ENCODE assay signal across 12 mouse cellular contexts in the genomic region with DNA sequence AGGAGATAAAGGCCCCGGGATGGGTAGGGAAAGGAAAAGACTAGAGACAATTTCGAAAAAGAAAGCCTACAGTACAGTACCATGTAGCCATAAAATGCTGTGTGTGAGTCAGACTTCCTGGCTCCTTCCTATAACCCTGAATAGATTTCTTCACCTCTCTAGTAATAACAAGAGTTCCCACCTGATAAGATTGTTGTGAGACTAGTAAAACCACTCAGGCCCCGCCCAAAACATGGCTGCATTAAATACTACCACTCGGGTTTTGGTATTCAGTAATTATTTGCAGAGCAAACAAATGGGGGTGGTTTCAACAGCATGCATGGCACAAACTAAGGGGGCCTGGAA. TPM values are rescaled to one million over a fixed set of nuclear protein-coding genes. Genes with fewer than 3 reads are reported as not detected.
DNase-seq lines count a peak whose midpoint lies in the region; ATAC-seq lines count a peak whose summit lies in the region.
"Had no signal": no experiment of that assay in that cellular context is flagged by ENCODE, and none has a peak within 500 bp of the region (broad histone marks: within the 10 kb centered on the region; RNA-seq: fewer than 3 reads in every experiment).

No protein-coding gene starts in this region.

- H3K27me3 ChIP-seq in heart, embryonic 16.5 days (ENCODE audit: control insufficient read depth, insufficient read depth, low read length), result no peaks in the 10 kb centered on the region
- no peaks in the 10 kb centered on the region for H3K27me3 ChIP-seq in liver, embryonic 12.5 days (replicated peaks)
- H3K27me3 ChIP-seq in hindbrain, embryonic 16.5 days (replicated peaks; ENCODE audit: control insufficient read depth, insufficient read depth, low read length), result no peaks in the 10 kb centered on the region

- H3K9ac ChIP-seq in heart, embryonic 16.5 days (ENCODE audit: low read length), result no peak overlapping the region
- peak overlapping the region; percentile 44 for H3K9ac ChIP-seq in liver, embryonic 12.5 days
- no peak overlapping the region for H3K9ac ChIP-seq in hindbrain, embryonic 16.5 days (ENCODE audit: low read depth, low read length)
- H3K9ac ChIP-seq: limb, embryonic 13.5 days had no signal

- H3K36me3 ChIP-seq in heart, embryonic 16.5 days (ENCODE audit: control insufficient read depth, insufficient read depth), result no peaks in the 10 kb centered on the region
- no peaks in the 10 kb centered on the region for H3K36me3 ChIP-seq in liver, embryonic 12.5 days
- no peaks in the 10 kb centered on the region for H3K36me3 ChIP-seq in hindbrain, embryonic 16.5 days (ENCODE audit: control insufficient read depth, insufficient read depth, low read length)
- H3K36me3 ChIP-seq: limb, embryonic 13.5 days had no signal

- ATAC-seq in heart, embryonic 16.5 days (replicated peaks; ENCODE audit: extremely low read depth, insufficient read depth, low FRiP score), result no peak
- ATAC-seq in liver, embryonic 12.5 days, result peak; percentile 19
- no peak for ATAC-seq in hindbrain, embryonic 16.5 days
- ATAC-seq: CD4-positive, CD25-positive, alpha-beta regulatory T cell, adult 4 months had no signal

- no peak overlapping the region; the same call in 1 of the 2 replicates for H3K4me3 ChIP-seq in heart, embryonic 16.5 days (ENCODE audit: low read length)
- H3K4me3 ChIP-seq in liver, embryonic 12.5 days, result peak overlapping the region; percentile 18; the same call in 1 of the 2 replicates
- H3K4me3 ChIP-seq in hindbrain, embryonic 16.5 days (ENCODE audit: low read length), result no peak overlapping the region
- H3K4me3 ChIP-seq: limb, embryonic 13.5 days had no signal

- H3K27ac ChIP-seq in heart, embryonic 16.5 days (ENCODE audit: low read length), result no peak overlapping the region
- peak overlapping the region; percentile 94 for H3K27ac ChIP-seq in liver, embryonic 12.5 days
- H3K27ac ChIP-seq in hindbrain, embryonic 16.5 days (ENCODE audit: low read depth, low read length), result no peak overlapping the region
- H3K27ac ChIP-seq: limb, embryonic 13.5 days had no signal

- H3K4me2 ChIP-seq in heart, embryonic 16.5 days (ENCODE audit: low read depth, low read length), result peak overlapping the region; percentile 20; the same call in 1 of the 2 replicates
- H3K4me2 ChIP-seq in liver, embryonic 12.5 days, result peak overlapping the region; percentile 70
- no peak overlapping the region for H3K4me2 ChIP-seq in hindbrain, embryonic 16.5 days (ENCODE audit: low read length)
- H3K4me2 ChIP-seq: limb, embryonic 13.5 days had no signal

- WGBS in heart, embryonic 16.5 days, result 25% methylated on average over 4 of the region's 4 CpGs
- 10% methylated on average over 4 of the region's 4 CpGs for WGBS in liver, embryonic 12.5 days (ENCODE audit: insufficient replicate concordance)
- 71% methylated on average over 4 of the region's 4 CpGs for WGBS in hindbrain, embryonic 16.5 days

- no peaks in the 10 kb centered on the region for H3K9me3 ChIP-seq in heart, embryonic 16.5 days (replicated peaks; ENCODE audit: control insufficient read depth, low read length)
- no peaks in the 10 kb centered on the region for H3K9me3 ChIP-seq in liver, embryonic 12.5 days (replicated peaks)
- H3K9me3 ChIP-seq in hindbrain, embryonic 16.5 days (ENCODE audit: control insufficient read depth, low read length), result no peaks in the 10 kb centered on the region
- H3K9me3 ChIP-seq: limb, embryonic 13.5 days had no signal

- DNase-seq in heart, adult 8-10 months (ENCODE audit: low spot score), result no peak
- DNase-seq in c-Kit-positive CD71-positive TER-119-negative erythroid progenitor cells, embryonic 14.5 days (ENCODE audit: low read depth), result peak; percentile 81
- peak; percentile 43 to 48 for DNase-seq in lung, postnatal 4 days
- DNase-seq in B cell, adult 2 months, result no peak
- no peak for DNase-seq in thymus, adult 18-20 months
- DNase-seq: gastrocnemius, postnatal 36 days; kidney, adult 18-20 months had no signal

- H3K4me1 ChIP-seq in heart, embryonic 16.5 days (ENCODE audit: control insufficient read depth, insufficient read depth, low read length), result peaks cover 20% of the 10 kb centered on the region
- H3K4me1 ChIP-seq in liver, embryonic 12.5 days, result peaks cover 91% of the 10 kb centered on the region
- peaks cover 10% of the 10 kb centered on the region for H3K4me1 ChIP-seq in hindbrain, embryonic 16.5 days (ENCODE audit: control insufficient read depth, insufficient read depth, low read depth, low read length)

RNA-seq across cellular contexts. Expression of gene Frat1, which starts 8.1 kb away (rescaled TPM):
- polyA plus RNA-seq in heart, embryonic 16.5 days (2015; fragmentation: Nextera tagmentation; extraction: Ambion mirVana), result 2.4 and 2.7 TPM in 2 replicates
- total RNA-seq in heart, adult 8-10 months (2022), result 1 to 10 TPM; 1.9 to 4.5 (median 3.4) TPM
- 16.5 and 17.2 TPM in 2 replicates for polyA plus RNA-seq in liver, embryonic 12.5 days (2016; fragmentation: Nextera tagmentation; extraction: Ambion mirVana)
- 18.2 and 19.6 TPM in 2 replicates for polyA plus RNA-seq in hindbrain, embryonic 16.5 days (2015; fragmentation: Nextera tagmentation; extraction: Ambion mirVana)

RNA-seq across cellular contexts. Expression of gene Frat2, which starts 10.0 kb away (rescaled TPM):
- polyA plus RNA-seq in heart, embryonic 16.5 days (2015; fragmentation: Nextera tagmentation; extraction: Ambion mirVana), result 1.9 and 2.8 TPM in 2 replicates
- 1 to 10 TPM; 2.2 to 4.6 (median 2.5) TPM for total RNA-seq in heart, adult 8-10 months (2022)
- 12.0 and 14.0 TPM in 2 replicates for polyA plus RNA-seq in liver, embryonic 12.5 days (2016; fragmentation: Nextera tagmentation; extraction: Ambion mirVana)
- polyA plus RNA-seq in hindbrain, embryonic 16.5 days (2015; fragmentation: Nextera tagmentation; extraction: Ambion mirVana), result 4.3 and 4.6 TPM in 2 replicates

RNA-seq across cellular contexts. Expression of gene Arhgap19, which starts 36.0 kb away (rescaled TPM):
- 12.7 and 13.6 TPM in 2 replicates for polyA plus RNA-seq in heart, embryonic 16.5 days (2015; fragmentation: Nextera tagmentation; extraction: Ambion mirVana)
- total RNA-seq in heart, adult 8-10 months (2022), result 1 to 10 TPM; 1.6 to 2.6 (median 2.0) TPM
- 37.6 and 40.7 TPM in 2 replicates for polyA plus RNA-seq in liver, embryonic 12.5 days (2016; fragmentation: Nextera tagmentation; extraction: Ambion mirVana)
- polyA plus RNA-seq in hindbrain, embryonic 16.5 days (2015; fragmentation: Nextera tagmentation; extraction: Ambion mirVana), result 3.8 and 5.9 TPM in 2 replicates

RNA-seq across cellular contexts. Expression of gene Rrp12, which starts 58.1 kb away (rescaled TPM):
- polyA plus RNA-seq in heart, embryonic 16.5 days (2015; fragmentation: Nextera tagmentation; extraction: Ambion mirVana), result 9.4 and 10.0 TPM in 2 replicates
- total RNA-seq in heart, adult 8-10 months (2022), result 10 to 100 TPM; 16.4 to 18.7 (median 18.5) TPM
- polyA plus RNA-seq in liver, embryonic 12.5 days (2016; fragmentation: Nextera tagmentation; extraction: Ambion mirVana), result 25.0 and 26.7 TPM in 2 replicates
- 16.6 and 21.2 TPM in 2 replicates for polyA plus RNA-seq in hindbrain, embryonic 16.5 days (2015; fragmentation: Nextera tagmentation; extraction: Ambion mirVana)

Comparison
In these comparisons a context has a peak if more than half of its experiments do, and no peak if none do; other contexts are left out.
1. DNase-seq: peak in c-Kit-positive CD71-positive TER-119-negative erythroid progenitor cells, embryonic 14.5 days (single experiment) and lung, postnatal 4 days (2 of 2); none in heart, adult 8-10 months (single experiment), B cell, adult 2 months (0 of 2) and thymus, adult 18-20 months (0 of 2).